Mouse (Mus musculus): ENCODE measurements around the gene Clec4f. TPM values are rescaled to one million over a fixed set of nuclear protein-coding genes. Genes with fewer than 3 reads are reported as not detected.
"Not testable (repeated sequence)": the region's sequence is repeated elsewhere in the genome, so short reads cannot be mapped to it uniquely, and the experiment has no call there.

Gene Clec4f
- polyA plus RNA-seq, 1 experiment from 2014 or later: not detected

- under 1% methylated on average over 9 of the region's 9 CpGs for WGBS
- Histone ChIP-seq H3K36me3 (no peaks in the 10 kb centered on the region), H3K27me3 (peaks cover 93% of the 10 kb centered on the region), H3K4me3 (replicated peaks) (no peak overlapping the region), H3K4me2 (replicated peaks) (no peak overlapping the region), H3K9me3 (replicated peaks) (no peaks in the 10 kb centered on the region), H3K27ac (replicated peaks) (no peak overlapping the region), H3K9ac (no peak overlapping the region), H3K4me1 (no peaks in the 10 kb centered on the region)
- ATAC-seq (ENCODE audit: insufficient number of reproducible peaks, low FRiP score, low TSS enrichment, low read depth): no peak
Measured at GRCm38 (mm10) chr6:83693835-83694234, 37.8 kb upstream of the Clec4f start.

- Histone ChIP-seq H3K4me1 (no peaks in the 10 kb centered on the region), H3K27me3 (peaks cover 92% of the 10 kb centered on the region), H3K27ac (replicated peaks) (no peak overlapping the region), H3K4me2 (replicated peaks) (no peak overlapping the region), H3K4me3 (replicated peaks) (no peak overlapping the region), H3K9me3 (replicated peaks) (no peaks in the 10 kb centered on the region), H3K36me3 (no peaks in the 10 kb centered on the region), H3K9ac (no peak overlapping the region)
- ATAC-seq (ENCODE audit: insufficient number of reproducible peaks, low FRiP score, low TSS enrichment, low read depth): no peak
- 2% methylated on average over 12 of the region's 12 CpGs for WGBS
Measured at GRCm38 (mm10) chr6:83692962-83693361, 37.0 kb upstream of the Clec4f start.

GRCm38 (mm10) chr6:83690936-83691335 lies 34.9 kb upstream of the Clec4f start:
- Histone ChIP-seq H3K36me3 (no peaks in the 10 kb centered on the region), H3K4me2 (replicated peaks) (no peak overlapping the region), H3K9ac (no peak overlapping the region), H3K27me3 (peaks cover 80% of the 10 kb centered on the region), H3K9me3 (replicated peaks) (no peaks in the 10 kb centered on the region), H3K4me1 (no peaks in the 10 kb centered on the region), H3K4me3 (replicated peaks) (no peak overlapping the region), H3K27ac (replicated peaks) (no peak overlapping the region)
- ATAC-seq (ENCODE audit: insufficient number of reproducible peaks, low FRiP score, low TSS enrichment, low read depth): no peak
- 53% methylated on average over 2 of the region's 2 CpGs for WGBS

GRCm38 (mm10) chr6:83690277-83690676 lies 34.3 kb upstream of the Clec4f start:
- Histone ChIP-seq H3K4me2 (replicated peaks) (no peak overlapping the region), H3K36me3 (no peaks in the 10 kb centered on the region), H3K9me3 (replicated peaks) (no peaks in the 10 kb centered on the region), H3K27ac (replicated peaks) (no peak overlapping the region), H3K27me3 (peaks cover 73% of the 10 kb centered on the region), H3K9ac (no peak overlapping the region), H3K4me3 (replicated peaks) (no peak overlapping the region), H3K4me1 (no peaks in the 10 kb centered on the region)
- no peak for ATAC-seq (ENCODE audit: insufficient number of reproducible peaks, low FRiP score, low TSS enrichment, low read depth)
- 23% methylated on average over 4 of the region's 5 CpGs for WGBS

GRCm38 (mm10) chr6:83689374-83689773 lies 33.4 kb upstream of the Clec4f start:
- Histone ChIP-seq H3K4me1 (no peaks in the 10 kb centered on the region), H3K27me3 (peaks cover 64% of the 10 kb centered on the region), H3K27ac (replicated peaks) (no peak overlapping the region), H3K4me2 (replicated peaks) (no peak overlapping the region), H3K36me3 (no peaks in the 10 kb centered on the region), H3K9me3 (replicated peaks) (no peaks in the 10 kb centered on the region), H3K4me3 (replicated peaks) (no peak overlapping the region), H3K9ac (no peak overlapping the region)
- no peak for ATAC-seq (ENCODE audit: insufficient number of reproducible peaks, low FRiP score, low TSS enrichment, low read depth)
- WGBS: 84% methylated on average over 4 of the region's 4 CpGs

- Histone ChIP-seq H3K4me3 (replicated peaks) (no peak within 1 kb of the TSS), H3K9me3 (replicated peaks) (no peaks in the 10 kb centered on the region), H3K9ac (no peak within 1 kb of the TSS), H3K27ac (replicated peaks) (no peak within 1 kb of the TSS), H3K27me3 (peaks cover 25% of the 10 kb centered on the region), H3K36me3 (no peaks in the 10 kb centered on the region), H3K4me2 (replicated peaks) (no peak within 1 kb of the TSS), H3K4me1 (no peaks in the 10 kb centered on the region)
- ATAC-seq (ENCODE audit: insufficient number of reproducible peaks, low FRiP score, low TSS enrichment, low read depth): no peak
- 68% methylated on average over 4 of the region's 4 CpGs for WGBS
Measured at GRCm38 (mm10) chr6:83677757-83678156, 21.8 kb upstream of the Clec4f start, which contains the start of gene Cd207. Gene Cd207 (minus strand): TSS chr6:83677857.

GRCm38 (mm10) chr6:83673395-83673794 lies 17.4 kb upstream of the Clec4f start:
- Histone ChIP-seq H3K27me3 (peaks cover 14% of the 10 kb centered on the region), H3K4me2 (replicated peaks) (no peak overlapping the region), H3K36me3 (no peaks in the 10 kb centered on the region), H3K9ac (no peak overlapping the region), H3K9me3 (replicated peaks) (no peaks in the 10 kb centered on the region), H3K4me3 (replicated peaks) (no peak overlapping the region), H3K27ac (replicated peaks) (no peak overlapping the region), H3K4me1 (no peaks in the 10 kb centered on the region)
- 5% methylated on average over 4 of the region's 4 CpGs for whole genome bisulfite sequencing
- no peak for ATAC-seq (ENCODE audit: insufficient number of reproducible peaks, low FRiP score, low TSS enrichment, low read depth)

GRCm38 (mm10) chr6:83665009-83665408 lies 9.0 kb upstream of the Clec4f start:
- Histone ChIP-seq H3K4me1 (no peaks in the 10 kb centered on the region), H3K27me3 (no peaks in the 10 kb centered on the region), H3K9ac (no peak overlapping the region), H3K4me2 (replicated peaks) (no peak overlapping the region), H3K27ac (replicated peaks) (no peak overlapping the region), H3K4me3 (replicated peaks) (no peak overlapping the region), H3K9me3 (replicated peaks) (no peaks in the 10 kb centered on the region), H3K36me3 (no peaks in the 10 kb centered on the region)
- ATAC-seq (ENCODE audit: insufficient number of reproducible peaks, low FRiP score, low TSS enrichment, low read depth): no peak
- WGBS: 91% methylated on average over 2 of the region's 2 CpGs

- Histone ChIP-seq H3K27me3 (no peaks in the 10 kb centered on the region), H3K9me3 (replicated peaks) (no peaks in the 10 kb centered on the region), H3K4me1 (no peaks in the 10 kb centered on the region), H3K36me3 (no peaks in the 10 kb centered on the region), H3K9ac (no peak overlapping the region), H3K4me2 (replicated peaks) (no peak overlapping the region), H3K27ac (replicated peaks) (no peak overlapping the region), H3K4me3 (replicated peaks) (no peak overlapping the region)
- WGBS: 69% methylated on average over 4 of the region's 4 CpGs
- ATAC-seq (ENCODE audit: insufficient number of reproducible peaks, low FRiP score, low TSS enrichment, low read depth): no peak
Measured at GRCm38 (mm10) chr6:83660821-83661220, 4.8 kb upstream of the Clec4f start.

- Histone ChIP-seq H3K4me1 (no peaks in the 10 kb centered on the region), H3K36me3 (no peaks in the 10 kb centered on the region), H3K9me3 (replicated peaks) (no peaks in the 10 kb centered on the region), H3K4me2 (replicated peaks) (no peak overlapping the region), H3K4me3 (replicated peaks) (no peak overlapping the region), H3K27ac (replicated peaks) (no peak overlapping the region), H3K9ac (no peak overlapping the region), H3K27me3 (no peaks in the 10 kb centered on the region)
- ATAC-seq (ENCODE audit: insufficient number of reproducible peaks, low FRiP score, low TSS enrichment, low read depth): no peak
- WGBS: 86% methylated on average over 10 of the region's 10 CpGs
Measured at GRCm38 (mm10) chr6:83646715-83647114, 9.3 kb downstream of the Clec4f start.

GRCm38 (mm10) chr6:83635329-83635728 lies 20.7 kb downstream of the Clec4f start:
- Histone ChIP-seq H3K4me3 (replicated peaks) (no peak overlapping the region), H3K4me2 (replicated peaks) (no peak overlapping the region), H3K9me3 (replicated peaks) (no peaks in the 10 kb centered on the region), H3K36me3 (no peaks in the 10 kb centered on the region), H3K27ac (replicated peaks) (no peak overlapping the region), H3K4me1 (no peaks in the 10 kb centered on the region), H3K27me3 (no peaks in the 10 kb centered on the region), H3K9ac (no peak overlapping the region)
- ATAC-seq (ENCODE audit: insufficient number of reproducible peaks, low FRiP score, low TSS enrichment, low read depth): no peak
- WGBS: 76% methylated on average over 1 of the region's 1 CpGs

GRCm38 (mm10) chr6:83634631-83635030 lies 21.4 kb downstream of the Clec4f start:
- not testable (repeated sequence) for H3K9ac ChIP-seq; H3K4me3 ChIP-seq (replicated peaks); H3K27ac ChIP-seq (replicated peaks); H3K4me1 ChIP-seq; H3K36me3 ChIP-seq; H3K27me3 ChIP-seq; H3K4me2 ChIP-seq (replicated peaks); ATAC-seq (ENCODE audit: insufficient number of reproducible peaks, low FRiP score, low TSS enrichment, low read depth); H3K9me3 ChIP-seq (replicated peaks)
- WGBS: 64% methylated on average over 4 of the region's 4 CpGs
